Mouse (Mus musculus): Measurements from ENCODE around the gene Rora. TPM values are rescaled to one million over a fixed set of nuclear protein-coding genes. Genes with fewer than 3 reads are reported as not detected.

The Rora gene
- polyA plus RNA-seq, 2 experiments from 2014 or later, result 63.0 TPM

GRCm38 (mm10) chr9:68689351-68689750, 35.8 kb downstream of the Rora start:
- ATAC-seq, result no peak

- no peak for ATAC-seq
These were observed 41.4 kb downstream of the Rora start for GRCm38 (mm10) chr9:68694889-68695495.

GRCm38 (mm10) chr9:68695496-68695969, 41.9 kb downstream of the Rora start:
- no peak for ATAC-seq

- no peak for ATAC-seq
These were observed 42.9 kb downstream of the Rora start for GRCm38 (mm10) chr9:68696425-68696956.

GRCm38 (mm10) chr9:68699341-68699740, 45.8 kb downstream of the Rora start:
- ATAC-seq, result no peak

- no peak for ATAC-seq
These were observed 46.3 kb downstream of the Rora start for GRCm38 (mm10) chr9:68699856-68700255.

GRCm38 (mm10) chr9:68707636-68708035, 54.0 kb downstream of the Rora start:
- no peak for ATAC-seq

- ATAC-seq, result no peak
These were observed 55.6 kb downstream of the Rora start for GRCm38 (mm10) chr9:68709232-68709631.

- no peak for ATAC-seq
These were observed 57.5 kb downstream of the Rora start for GRCm38 (mm10) chr9:68710893-68711654.

GRCm38 (mm10) chr9:68716961-68717360, 63.4 kb downstream of the Rora start:
- no peak for ATAC-seq

- ATAC-seq, result no peak
These were observed 64.8 kb downstream of the Rora start for GRCm38 (mm10) chr9:68718427-68718826.

- ATAC-seq, result no peak
These were observed 65.7 kb downstream of the Rora start for GRCm38 (mm10) chr9:68719286-68719685.

GRCm38 (mm10) chr9:68724636-68725285, 71.2 kb downstream of the Rora start:
- ATAC-seq, result no peak

- no peak for ATAC-seq
These were observed 73.7 kb downstream of the Rora start for GRCm38 (mm10) chr9:68727166-68727855.

GRCm38 (mm10) chr9:68731438-68731837, 77.9 kb downstream of the Rora start:
- no peak for ATAC-seq

GRCm38 (mm10) chr9:68732929-68733328, 79.3 kb downstream of the Rora start:
- no peak for ATAC-seq

GRCm38 (mm10) chr9:68735886-68736285, 82.3 kb downstream of the Rora start:
- ATAC-seq, result no peak

GRCm38 (mm10) chr9:68737197-68737736, 83.7 kb downstream of the Rora start:
- no peak for ATAC-seq

- no peak for ATAC-seq
These were observed 92.5 kb downstream of the Rora start for GRCm38 (mm10) chr9:68745931-68746646.

- no peak for ATAC-seq
These were observed 103.4 kb downstream of the Rora start for GRCm38 (mm10) chr9:68756976-68757375.

GRCm38 (mm10) chr9:68759324-68759723, 105.7 kb downstream of the Rora start:
- no peak for ATAC-seq

GRCm38 (mm10) chr9:68760329-68760728, 106.7 kb downstream of the Rora start:
- ATAC-seq, result no peak

All from activated CD4-positive, CD25-positive, alpha-beta regulatory T cell, adult 4 months (primary cell).